Mouse (Mus musculus) left cerebral cortex, postnatal 4 days (tissue): ENCODE results near the gene Hhipl1. TPM values are rescaled to one million over a fixed set of nuclear protein-coding genes. Genes with fewer than 3 reads are reported as not detected.

Experiments
- DNase-seq: peaks from one replicate; pipeline ENCODE4 v3.0.0-alpha.2; 2022
- intact Hi-C: fragments of 180-260 bp; cut with DNase I; formaldehyde crosslinking; loops from one replicate; pipeline ENCODE4 v1.15.1; 2025
- total RNA-seq, 2 experiments: library from RNA; stranded (reverse); gene quantifications; 2 replicates each; pipeline ENCODE4 v1.2.3; 2021

The Hhipl1 gene
- total RNA-seq, 2 experiments from 2014 or later: 6.3 to 6.6 TPM

DNA sequence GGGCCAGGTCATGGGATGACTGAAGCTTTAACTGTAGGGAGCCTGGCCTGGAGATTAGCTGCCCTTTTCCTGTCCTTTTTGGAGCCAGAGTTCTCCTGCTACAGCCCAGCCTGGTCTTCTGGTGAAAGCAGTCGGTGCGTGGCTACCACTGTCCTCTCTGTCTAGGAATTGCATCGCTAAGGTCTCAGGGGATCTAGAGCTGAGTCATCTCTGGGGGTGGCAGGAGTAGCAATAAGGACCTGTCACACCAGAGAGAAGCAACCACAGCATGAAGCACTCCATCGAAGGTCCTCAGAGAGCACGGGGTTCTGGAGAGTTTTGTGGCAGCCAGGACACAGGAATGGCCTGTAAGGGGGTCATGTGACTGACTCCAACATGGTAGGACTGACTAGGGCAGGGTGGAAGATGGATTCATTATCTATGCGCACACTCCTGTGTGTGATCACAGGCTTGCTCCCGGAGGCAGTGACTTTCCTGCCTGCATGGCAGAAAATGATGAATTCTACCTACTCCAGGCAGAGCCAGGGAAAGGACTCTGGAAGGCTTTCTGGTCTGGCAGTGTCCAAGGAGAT is 4.5 kb downstream of the Hhipl1 start:
- DNase-seq: no peak
- intact Hi-C loops: no loop called here

DNA sequence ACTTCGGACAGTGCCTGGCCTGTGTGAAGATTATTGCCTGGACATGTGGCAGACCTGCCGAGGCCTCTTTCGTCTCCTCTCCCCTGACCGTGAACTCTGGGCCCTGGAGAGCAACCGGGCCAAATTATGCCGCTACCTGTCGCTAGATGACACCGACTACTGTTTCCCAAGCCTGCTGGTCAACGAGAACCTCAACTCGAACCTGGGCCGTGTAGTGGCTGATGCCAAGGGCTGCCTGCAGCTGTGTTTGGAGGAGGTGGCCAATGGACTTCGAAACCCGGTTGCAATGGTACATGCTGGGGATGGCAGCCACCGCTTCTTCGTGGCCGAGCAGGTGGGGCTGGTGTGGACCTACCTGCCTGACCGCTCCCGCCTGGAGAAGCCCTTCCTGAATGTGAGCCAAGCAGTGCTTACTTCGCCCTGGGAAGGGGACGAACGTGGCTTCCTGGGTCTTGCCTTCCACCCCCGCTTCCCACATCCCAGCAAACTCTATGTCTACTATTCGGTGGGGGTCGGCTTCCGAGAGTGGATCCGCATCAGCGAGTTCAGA is 5.7 kb downstream of the Hhipl1 start:
- intact Hi-C loops: no loop called here

DNA sequence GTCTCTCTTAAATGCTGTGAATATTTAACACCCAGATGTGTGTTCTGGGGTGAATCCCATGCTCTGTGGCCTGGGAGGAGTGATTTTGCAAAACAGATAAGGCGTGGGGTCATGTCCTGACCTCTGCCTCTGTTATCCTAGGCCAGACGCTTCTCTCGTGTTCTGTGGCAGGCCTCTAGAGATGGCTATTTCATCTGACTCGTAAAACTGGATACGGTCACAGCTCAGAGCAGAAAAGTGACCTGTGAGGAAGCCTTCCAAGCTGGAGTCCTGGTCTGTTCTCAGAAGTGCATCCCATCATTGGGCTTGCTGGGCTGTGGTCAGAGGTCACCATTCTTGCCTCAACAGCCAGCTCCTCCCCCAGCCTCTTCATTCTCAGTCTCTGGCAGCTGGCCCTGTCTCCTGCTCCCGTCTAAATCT is 6.4 kb downstream of the Hhipl1 start:
- intact Hi-C loops: no loop called here
- DNase-seq: no peak

More for the DNA sequence above, 5.7 kb downstream of the Hhipl1 start:
- no peak for DNase-seq

DNA sequence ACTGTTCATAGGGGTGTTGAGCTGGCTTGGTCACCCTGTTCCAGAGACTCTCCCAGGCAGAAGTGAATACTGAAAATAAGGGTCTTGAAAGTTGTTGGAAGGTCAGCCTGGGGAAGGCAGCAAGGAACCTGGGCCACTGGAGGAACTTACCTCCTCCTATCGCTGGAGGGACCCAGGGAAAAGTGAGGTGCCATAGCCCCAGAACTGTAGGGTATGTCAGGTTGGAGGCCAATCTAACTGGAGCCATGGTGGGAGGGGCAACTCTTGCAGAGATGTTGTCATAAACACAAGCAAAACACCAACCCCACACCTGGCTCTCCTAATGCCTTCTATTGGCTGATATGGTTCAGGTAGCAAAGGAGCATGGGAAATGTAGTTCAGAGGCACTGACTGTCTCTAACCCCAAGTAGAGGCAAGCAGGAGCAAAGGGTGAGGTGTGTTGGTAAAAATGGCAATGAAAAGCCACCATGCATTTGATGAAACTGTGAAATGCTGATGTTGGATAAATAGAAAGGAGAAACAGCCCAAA is 7.2 kb downstream of the Hhipl1 start:
- intact Hi-C loops: no loop called here
- DNase-seq: no peak

DNA sequence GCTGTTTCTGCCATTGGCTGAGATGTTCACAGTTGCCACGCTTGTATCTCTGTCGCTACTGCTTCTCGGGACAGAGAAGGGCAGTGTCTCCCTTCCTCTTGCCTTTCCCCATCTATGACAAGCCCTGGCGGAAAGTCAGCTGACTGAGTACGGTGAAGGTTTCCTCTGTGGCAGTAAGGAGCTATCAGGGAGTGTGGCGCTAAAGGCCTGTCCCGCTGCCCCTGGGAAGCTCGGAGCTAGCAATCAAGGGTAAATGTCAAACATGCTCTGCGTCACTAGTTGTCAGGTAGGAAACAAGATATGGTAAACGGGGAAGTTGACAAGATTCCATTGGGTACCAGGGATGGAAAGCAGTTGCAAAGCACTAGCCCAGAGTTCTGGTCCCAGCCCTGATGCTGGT is 9.7 kb downstream of the Hhipl1 start:
- DNase-seq: no peak
- intact Hi-C loops: no loop called here

DNA sequence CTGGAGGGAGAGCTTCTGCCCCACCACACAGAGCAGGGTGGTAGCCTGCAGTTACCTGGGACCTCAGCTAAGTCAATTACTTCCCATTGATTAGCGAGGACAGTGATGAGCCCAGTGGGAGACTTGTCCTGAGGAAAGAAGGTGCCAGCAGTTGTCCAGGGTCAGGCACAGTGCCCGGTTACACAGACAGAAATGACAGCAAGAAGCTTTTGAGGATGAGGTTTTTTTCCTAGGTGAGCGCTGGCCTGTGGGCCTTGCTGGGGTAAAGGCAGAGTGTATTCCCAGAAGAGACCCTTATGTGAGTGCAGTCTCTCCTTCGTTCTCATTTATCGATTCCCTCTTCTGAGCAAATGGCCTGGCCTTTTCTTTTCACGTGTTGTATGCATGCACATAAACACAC is 10.6 kb downstream of the Hhipl1 start:
- no peak for DNase-seq
- intact Hi-C loops: no loop called here

DNA sequence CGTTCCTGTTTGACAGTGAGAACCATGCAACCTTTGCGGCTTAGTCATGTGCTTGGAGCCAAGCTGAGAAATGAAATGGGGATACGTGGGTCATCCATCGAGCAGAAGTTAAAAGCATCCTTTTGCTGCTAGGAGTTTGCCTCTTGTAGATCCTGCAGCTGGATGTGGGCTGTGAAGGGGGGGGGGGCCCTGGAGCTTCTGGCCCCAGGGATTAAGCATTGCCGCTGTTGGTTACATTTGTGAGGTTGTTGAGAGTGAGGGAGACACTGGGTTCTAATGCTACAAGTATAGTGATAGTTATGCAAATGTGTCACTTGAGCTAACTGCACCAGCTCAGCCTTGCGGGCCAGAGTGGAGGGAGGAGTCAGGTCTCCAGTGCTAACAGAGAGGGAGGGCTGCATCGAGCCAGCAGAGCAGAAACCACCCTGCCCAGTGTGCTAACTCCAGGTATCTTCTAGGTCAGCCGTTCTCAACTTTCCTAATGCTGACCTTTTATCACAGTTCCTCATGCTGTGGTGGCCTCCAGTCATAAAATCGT is 11.2 kb downstream of the Hhipl1 start:
- DNase-seq: no peak
- intact Hi-C loops: no loop called here

DNA sequence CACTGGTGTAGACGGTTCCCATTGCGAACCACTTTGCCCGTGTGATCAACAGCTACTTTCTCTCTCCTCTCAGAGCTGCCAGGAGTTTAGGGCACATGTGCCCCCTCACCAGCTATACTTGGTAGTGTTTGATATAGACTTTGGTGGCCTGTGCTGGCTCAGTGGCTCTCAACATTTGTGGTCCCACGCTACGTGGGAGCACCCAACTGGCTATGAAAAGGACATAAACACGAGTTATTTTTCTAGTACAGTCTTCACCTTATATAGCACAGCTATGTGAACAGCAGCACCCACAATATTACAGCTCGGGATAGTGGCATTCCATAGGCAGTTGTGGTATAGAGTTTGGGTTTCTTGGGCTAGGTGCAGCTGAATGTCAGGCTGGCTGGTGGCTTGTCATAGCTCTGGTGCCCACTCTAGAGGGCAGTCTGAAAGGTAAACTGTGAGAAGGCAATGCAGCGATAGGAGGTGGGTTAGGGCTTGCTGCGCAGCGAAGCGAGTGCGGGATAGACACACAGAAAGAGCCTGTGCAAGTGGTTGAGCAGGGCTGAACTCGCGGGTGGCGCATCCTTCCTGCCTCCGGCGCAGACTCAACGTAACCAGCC is 11.9 kb downstream of the Hhipl1 start:
- intact Hi-C loops: no loop called here
- DNase-seq: no peak

DNA sequence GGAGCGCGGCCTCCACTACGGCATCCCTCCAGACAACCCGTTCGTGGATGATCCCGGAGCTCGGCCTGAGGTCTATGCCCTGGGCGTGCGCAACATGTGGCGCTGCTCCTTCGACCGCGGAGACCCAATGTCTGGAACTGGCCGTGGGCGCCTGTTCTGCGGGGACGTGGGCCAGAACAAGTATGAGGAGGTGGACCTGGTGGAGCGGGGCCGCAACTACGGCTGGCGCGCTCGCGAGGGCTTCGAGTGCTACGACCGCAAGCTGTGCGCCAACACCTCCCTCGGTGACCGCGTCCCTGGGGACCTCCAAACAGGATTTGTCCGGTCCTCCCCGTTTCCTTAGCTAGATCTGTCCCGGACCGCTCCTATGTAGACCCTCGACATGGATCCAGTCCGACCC is 12.4 kb downstream of the Hhipl1 start:
- intact Hi-C loops: no loop called here
- no peak for DNase-seq

DNA sequence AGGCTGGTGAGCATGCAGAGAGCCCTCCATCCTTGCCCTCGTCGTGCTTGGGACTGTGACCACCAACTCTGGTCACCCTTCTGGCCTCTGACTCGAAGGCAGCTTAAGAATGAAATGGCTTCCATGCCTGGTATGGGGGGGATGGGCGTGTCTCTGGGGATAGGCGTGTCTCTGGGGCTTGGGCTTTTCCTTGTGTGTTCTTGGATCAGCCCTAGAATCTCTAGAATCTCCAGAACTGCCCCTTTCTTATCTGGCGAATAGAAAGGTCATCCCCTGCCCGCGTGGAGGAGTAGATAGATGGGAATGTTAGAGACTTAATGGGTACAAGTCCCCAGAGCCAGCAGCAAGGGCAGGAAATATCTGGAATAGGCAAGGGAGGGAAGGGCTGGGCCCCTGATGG is 14.0 kb downstream of the Hhipl1 start:
- intact Hi-C loops: no loop called here

DNA sequence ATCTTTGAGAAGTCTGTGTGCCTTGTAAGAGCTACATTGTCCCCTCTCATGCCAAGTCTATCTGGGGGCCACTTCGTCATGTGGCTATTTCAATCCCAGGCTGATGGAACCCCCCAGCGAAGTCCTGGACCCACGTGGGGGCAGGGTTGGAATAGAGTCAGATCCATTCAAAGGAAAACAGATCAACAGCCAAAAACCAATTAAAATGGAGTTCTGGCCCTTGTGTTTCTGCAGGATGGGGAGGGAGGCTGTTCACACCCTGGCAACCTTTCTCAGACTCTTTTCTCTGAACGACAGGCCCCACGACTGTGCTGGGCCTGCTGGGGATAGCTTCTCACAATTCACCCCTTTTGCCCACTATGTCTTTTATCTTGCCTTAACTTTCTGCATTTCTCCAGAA is 20.3 kb downstream of the Hhipl1 start:
- intact Hi-C loops: no loop called here
- DNase-seq: no peak

More for the DNA sequence above, 14.0 kb downstream of the Hhipl1 start:
- DNase-seq: no peak

DNA sequence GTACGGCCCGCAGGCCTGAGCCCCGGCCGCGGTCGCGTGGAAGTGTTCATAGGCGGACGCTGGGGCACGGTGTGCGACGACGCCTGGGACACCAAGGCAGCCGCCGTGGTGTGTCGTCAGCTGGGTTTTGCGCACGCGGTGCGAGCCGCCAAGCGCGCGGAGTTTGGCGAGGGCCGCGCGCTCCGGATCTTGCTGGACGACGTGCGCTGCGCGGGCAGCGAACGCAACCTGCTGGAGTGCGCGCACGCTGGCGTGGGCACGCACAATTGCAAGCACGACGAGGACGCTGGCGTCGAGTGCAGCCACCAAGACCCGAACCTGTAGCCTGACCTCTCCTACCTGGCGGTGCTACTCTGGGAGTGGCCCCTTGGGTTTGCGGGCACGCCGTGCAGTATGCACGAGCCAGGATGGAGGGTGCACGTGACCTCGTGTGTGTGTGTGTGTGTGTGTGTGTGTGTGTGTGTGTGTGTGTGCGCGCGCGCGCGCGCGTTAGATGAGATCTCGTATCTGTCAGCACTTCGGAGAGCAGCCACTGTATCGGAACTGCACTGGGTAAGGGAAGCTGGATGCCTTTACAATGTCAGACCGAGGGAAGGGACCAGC is 21.9 kb downstream of the Hhipl1 start:
- intact Hi-C loops: no loop called here
- DNase-seq: peak; percentile 69

DNA sequence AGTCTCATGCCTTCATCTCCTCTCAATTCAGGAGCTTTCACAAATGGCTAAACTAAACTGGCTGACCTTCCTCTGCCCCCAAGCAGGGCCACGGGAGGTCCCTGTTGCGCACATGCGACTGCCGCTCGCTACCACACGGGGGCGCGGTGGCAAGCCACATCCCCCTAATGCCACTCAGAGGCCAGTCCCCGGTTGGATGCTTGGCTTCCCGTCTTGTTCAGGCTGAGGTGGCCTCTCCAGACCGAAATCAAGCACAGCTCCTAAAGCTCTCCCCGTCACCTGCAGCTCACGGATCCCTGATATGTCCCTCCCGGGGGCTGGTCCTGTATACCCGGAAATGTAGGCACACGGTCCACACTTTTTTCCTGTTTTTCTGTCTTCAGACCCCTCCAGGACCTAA is 27.0 kb downstream of the Hhipl1 start:
- intact Hi-C loops: loop anchor here (5.0 kb wide), 1 partner anchor 159 kb away; no protein-coding TSS in a partner anchor

DNA sequence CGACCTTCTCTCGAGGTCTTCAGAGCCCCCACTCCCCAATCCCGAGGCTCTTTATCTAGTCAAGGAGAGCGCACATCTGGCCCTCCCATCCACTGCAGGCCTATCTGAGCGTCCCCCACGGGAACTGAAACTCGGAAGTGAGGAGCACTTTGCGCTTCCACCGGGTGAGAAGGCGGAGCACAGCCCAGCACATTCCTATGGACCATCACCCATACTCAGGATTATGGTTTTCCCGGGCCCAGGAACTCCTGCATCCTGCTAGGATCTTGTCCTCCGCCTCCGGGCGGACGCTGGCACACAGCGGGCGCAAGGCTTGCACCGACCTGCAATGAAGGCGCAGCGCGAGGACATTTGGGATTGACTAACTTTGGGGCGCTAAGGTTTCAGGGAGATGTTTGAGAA is 27.4 kb downstream of the Hhipl1 start:
- intact Hi-C loops: loop anchor here (5.0 kb wide), 1 partner anchor 159 kb away; no protein-coding TSS in a partner anchor
- DNase-seq: no peak

More for the DNA sequence above, 27.0 kb downstream of the Hhipl1 start:
- peak; percentile 87 for DNase-seq

DNA sequence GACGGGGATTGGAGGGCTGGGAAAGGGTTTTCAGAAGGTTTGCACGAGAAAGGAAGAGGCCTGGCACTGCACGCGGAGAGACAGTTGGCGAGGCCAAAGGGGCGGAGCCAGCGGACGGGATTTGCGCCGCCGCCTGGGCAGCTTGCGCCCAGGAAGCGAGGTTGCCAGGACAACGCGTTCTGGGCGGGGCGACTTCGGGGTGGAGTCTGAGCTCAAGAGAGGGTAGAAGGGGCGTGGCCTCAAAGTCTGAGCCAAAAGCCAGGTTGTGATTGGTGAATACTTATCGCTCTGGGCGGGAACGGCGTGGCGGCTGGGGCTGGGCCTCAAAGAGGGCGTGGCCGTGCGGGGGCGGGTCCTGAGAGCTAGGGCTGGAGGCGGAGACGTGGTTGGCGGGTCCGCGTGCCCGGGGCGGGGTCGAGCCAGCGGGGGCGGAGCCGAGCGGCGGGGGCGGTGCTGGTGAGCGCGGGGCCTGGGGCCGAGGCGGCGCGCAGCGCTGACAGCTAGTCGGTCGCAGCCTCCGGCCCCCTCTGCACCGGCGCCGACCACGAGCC is 27.9 kb downstream of the Hhipl1 start, which contains the start of gene Cyp46a1:
Gene Cyp46a1 (plus strand): TSS at position 487 of the 551 bp plus-strand sequence.
- DNase-seq: peak; percentile 100
- intact Hi-C loops: loop anchor here (5.0 kb wide), 1 partner anchor 158 kb away; no protein-coding TSS in a partner anchor

DNA sequence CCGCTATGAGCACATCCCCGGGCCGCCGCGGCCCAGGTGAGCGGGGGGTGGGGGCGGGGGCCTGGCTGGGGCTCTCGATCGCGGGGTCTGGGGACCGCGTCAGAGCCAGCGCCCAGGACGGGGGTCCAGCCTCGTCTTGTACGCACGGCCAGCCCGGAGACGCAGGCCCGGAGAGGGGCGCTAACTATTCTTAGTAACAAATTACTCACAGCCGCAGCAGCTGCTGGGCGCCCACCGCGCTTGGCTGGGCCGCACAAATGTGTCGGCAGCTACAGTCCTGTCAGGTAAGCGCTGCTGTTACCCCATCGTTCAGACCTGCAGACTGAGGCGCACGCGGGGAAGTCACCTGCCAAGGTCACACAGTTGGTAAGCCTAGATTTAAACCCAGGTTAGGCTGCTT is 28.5 kb downstream of the Hhipl1 start:
- intact Hi-C loops: loop anchor here (5.0 kb wide), 1 partner anchor 158 kb away; no protein-coding TSS in a partner anchor
- peak; percentile 40 for DNase-seq

DNA sequence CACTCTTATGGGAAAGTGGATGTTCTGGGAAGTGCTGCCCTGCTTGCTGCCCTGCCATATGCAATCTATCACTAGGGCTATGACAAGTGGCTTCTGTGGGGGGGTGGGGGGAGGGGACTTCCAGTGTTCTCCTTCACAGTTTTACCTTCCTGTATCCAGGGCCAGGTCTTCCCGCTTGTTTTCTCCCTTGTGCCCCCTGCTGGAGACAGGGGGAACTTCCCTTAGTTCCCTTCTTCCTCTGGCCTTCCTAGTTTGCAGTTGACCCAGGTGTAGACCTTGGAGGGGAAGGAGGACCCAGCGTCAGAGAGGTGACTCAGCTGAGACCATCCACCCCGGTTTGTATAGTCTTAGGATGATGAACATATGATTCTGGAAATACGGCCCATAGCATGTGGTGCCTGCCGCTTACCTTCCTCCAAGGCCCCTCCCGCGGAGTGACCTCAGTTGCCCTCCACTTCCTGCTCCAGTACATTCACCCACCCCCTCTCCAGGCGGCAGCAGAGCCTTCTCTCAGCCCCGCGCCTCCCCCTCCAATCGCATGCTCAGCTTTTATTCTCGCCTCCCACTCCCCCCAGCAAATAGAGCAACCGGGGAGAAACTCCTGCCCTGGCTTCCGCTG is 32.6 kb downstream of the Hhipl1 start:
- no peak for DNase-seq
- intact Hi-C loops: no loop called here

DNA sequence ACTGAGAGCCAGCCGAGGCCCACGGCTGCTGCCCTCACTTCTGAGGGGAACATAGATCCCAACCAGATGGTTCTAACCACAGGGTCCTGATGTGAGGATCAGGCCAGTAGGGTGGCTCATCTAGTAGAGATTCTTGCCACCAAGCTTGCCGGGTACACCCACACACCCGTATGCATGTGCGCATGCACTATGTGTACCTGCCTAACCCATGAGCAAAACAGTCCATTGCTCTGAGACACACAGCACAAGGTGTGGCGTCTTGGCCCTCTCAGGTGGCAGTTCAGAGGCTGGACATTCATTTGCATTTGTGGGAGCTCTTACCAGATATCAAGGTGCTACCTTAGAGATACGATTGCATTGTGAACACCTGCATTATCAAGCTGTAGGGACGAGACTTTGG is 42.1 kb downstream of the Hhipl1 start:
- DNase-seq: no peak

DNA sequence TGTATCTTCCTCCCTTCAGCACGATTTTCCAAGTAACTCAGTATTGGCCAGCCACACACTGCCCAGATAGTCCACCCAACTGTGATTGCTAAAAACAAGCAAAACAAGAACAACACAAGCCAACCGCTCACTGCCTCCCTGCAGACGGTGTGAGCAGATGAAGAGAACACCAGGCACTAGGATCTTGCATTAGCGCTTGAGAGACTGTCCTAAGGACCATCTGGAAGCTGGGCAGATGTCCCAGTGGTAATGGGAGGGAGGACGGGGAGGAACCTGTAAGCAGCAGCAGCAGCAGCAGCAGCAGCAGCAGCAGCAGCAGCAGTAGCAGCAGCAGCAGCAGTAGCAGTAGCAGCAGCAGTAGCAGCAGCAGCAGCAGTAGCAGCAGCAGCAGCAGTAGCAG is 43.0 kb downstream of the Hhipl1 start:
- DNase-seq: peak; percentile 74
- intact Hi-C loops: no loop called here

More for the DNA sequence above, 42.1 kb downstream of the Hhipl1 start:
- intact Hi-C loops: no loop called here

DNA sequence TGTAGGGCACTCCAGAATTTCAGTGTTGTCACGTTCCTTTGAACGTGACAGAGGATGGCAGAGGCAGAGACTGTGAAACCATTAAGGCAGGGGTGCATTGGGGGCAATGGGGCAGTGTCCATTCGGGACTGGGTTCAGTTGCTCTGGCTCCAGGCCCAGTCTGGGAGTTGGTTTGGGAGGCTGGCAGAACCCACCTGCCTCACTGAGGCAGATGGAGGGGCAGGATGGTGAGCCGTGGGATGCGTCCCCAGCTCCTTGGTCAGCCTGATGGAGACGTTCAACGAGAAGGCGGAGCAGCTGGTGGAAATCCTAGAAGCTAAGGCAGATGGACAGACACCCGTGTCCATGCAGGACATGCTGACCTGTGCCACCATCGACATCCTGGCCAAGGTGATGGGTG is 44.9 kb downstream of the Hhipl1 start:
- DNase-seq: no peak
- intact Hi-C loops: no loop called here
